Mouse (Mus musculus): ENCODE measurements around the gene Cnksr3.
A peak's percentile ranks its signal among the peaks of the same experiment; 100 is the strongest.

The Cnksr3 gene

GRCm38 (mm10) chr10:7145614-7146013 is 66.4 kb downstream of the Cnksr3 start:
- no peak for DNase-seq (ENCODE audit: low read depth)

GRCm38 (mm10) chr10:7144081-7144783 is 67.8 kb downstream of the Cnksr3 start:
- no peak for DNase-seq (ENCODE audit: low read depth)

GRCm38 (mm10) chr10:7142287-7142686 is 69.8 kb downstream of the Cnksr3 start:
- DNase-seq (ENCODE audit: low read depth): no peak

- no peak for DNase-seq (ENCODE audit: low read depth)
These were observed 71.8 kb downstream of the Cnksr3 start for GRCm38 (mm10) chr10:7140282-7140681.

- no peak for DNase-seq (ENCODE audit: low read depth)
These were observed 74.0 kb downstream of the Cnksr3 start for GRCm38 (mm10) chr10:7138049-7138448.

- no peak for DNase-seq (ENCODE audit: low read depth)
These were observed 76.3 kb downstream of the Cnksr3 start for GRCm38 (mm10) chr10:7135751-7136150.

- no peak for DNase-seq (ENCODE audit: low read depth)
These were observed 79.0 kb downstream of the Cnksr3 start for GRCm38 (mm10) chr10:7133005-7133404.

GRCm38 (mm10) chr10:7131441-7131840 is 80.6 kb downstream of the Cnksr3 start:
- no peak for DNase-seq (ENCODE audit: low read depth)

- no peak for DNase-seq (ENCODE audit: low read depth)
These were observed 84.2 kb downstream of the Cnksr3 start for GRCm38 (mm10) chr10:7127828-7128227.

- no peak for DNase-seq (ENCODE audit: low read depth)
These were observed 85.2 kb downstream of the Cnksr3 start for GRCm38 (mm10) chr10:7126882-7127281.

- DNase-seq (ENCODE audit: low read depth): no peak
These were observed 85.8 kb downstream of the Cnksr3 start for GRCm38 (mm10) chr10:7126287-7126686.

GRCm38 (mm10) chr10:7124993-7125392 is 87.0 kb downstream of the Cnksr3 start:
- no peak for DNase-seq (ENCODE audit: low read depth)

GRCm38 (mm10) chr10:7122294-7122693 is 89.7 kb downstream of the Cnksr3 start:
- no peak for DNase-seq (ENCODE audit: low read depth)

GRCm38 (mm10) chr10:7120206-7120605 is 91.8 kb downstream of the Cnksr3 start:
- DNase-seq (ENCODE audit: low read depth): no peak

GRCm38 (mm10) chr10:7118258-7119077 is 93.6 kb downstream of the Cnksr3 start:
- DNase-seq (ENCODE audit: low read depth): peak; percentile 37

GRCm38 (mm10) chr10:7117785-7118184 is 94.3 kb downstream of the Cnksr3 start:
- DNase-seq (ENCODE audit: low read depth): no peak

GRCm38 (mm10) chr10:7114796-7115195 is 97.2 kb downstream of the Cnksr3 start:
- DNase-seq (ENCODE audit: low read depth): no peak

- DNase-seq (ENCODE audit: low read depth): no peak
These were observed 98.3 kb downstream of the Cnksr3 start for GRCm38 (mm10) chr10:7113747-7114146.

- no peak for DNase-seq (ENCODE audit: low read depth)
These were observed 98.9 kb downstream of the Cnksr3 start for GRCm38 (mm10) chr10:7113144-7113543.

GRCm38 (mm10) chr10:7111462-7112000 is 100.5 kb downstream of the Cnksr3 start:
- peak; percentile 30 for DNase-seq (ENCODE audit: low read depth)

- no peak for DNase-seq (ENCODE audit: low read depth)
These were observed 108.2 kb downstream of the Cnksr3 start for GRCm38 (mm10) chr10:7103872-7104271.

- no peak for DNase-seq (ENCODE audit: low read depth)
These were observed 134.1 kb downstream of the Cnksr3 start for GRCm38 (mm10) chr10:7077971-7078370.

GRCm38 (mm10) chr10:7077389-7077808 is 134.6 kb downstream of the Cnksr3 start:
- no peak for DNase-seq (ENCODE audit: low read depth)
